Mouse (Mus musculus) heart, embryonic 16.5 days (tissue): Measurements from ENCODE around the gene Camta1. TPM values are rescaled to one million over a fixed set of nuclear protein-coding genes. Genes with fewer than 3 reads are reported as not detected.

Experiments
- ATAC-seq: fragments of 200-750 bp; cut with Nextera tagmentation; replicated peaks from 2 replicates; pipeline ENCODE4 v1.8.0; 2017; ENCODE audit warnings: moderate number of reproducible peaks; ENCODE audit not compliant: insufficient read depth, low FRiP score; ENCODE audit errors: extremely low read depth
- H3K27ac ChIP-seq: fragments of 300-500 bp; sonication (generic); 2 replicates; pipeline ENCODE4 v1.5.1; 2014; ENCODE audit warnings: mild to moderate bottlenecking, low read length, control low read depth, moderate library complexity
- H3K27me3 ChIP-seq: fragments of 300-500 bp; sonication (generic); 2 replicates; pipeline ENCODE4 v1.6.1; 2014; ENCODE audit warnings: low read length, mixed read lengths; ENCODE audit not compliant: control insufficient read depth, insufficient read depth
- H3K36me3 ChIP-seq: fragments of 300-500 bp; sonication (generic); 2 replicates; pipeline ENCODE4 v1.6.1; 2014; ENCODE audit not compliant: control insufficient read depth, insufficient read depth
- H3K4me1 ChIP-seq: fragments of 300-500 bp; sonication (generic); 2 replicates; pipeline ENCODE4 v1.6.1; 2014; ENCODE audit warnings: low read length, mixed read lengths; ENCODE audit not compliant: control insufficient read depth, insufficient read depth
- H3K4me2 ChIP-seq: fragments of 300-500 bp; sonication (generic); 2 replicates; pipeline ENCODE4 v1.6.1; 2014; ENCODE audit warnings: low read depth, mild to moderate bottlenecking, control low read depth, low read length
- H3K4me3 ChIP-seq: fragments of 300-500 bp; sonication (generic); 2 replicates; pipeline ENCODE4 v1.5.1; 2014; ENCODE audit warnings: mild to moderate bottlenecking, control low read depth, low read length
- H3K9ac ChIP-seq: fragments of 300-500 bp; sonication (generic); 2 replicates; pipeline ENCODE4 v1.6.1; 2014; ENCODE audit warnings: low read length, control low read depth
- H3K9me3 ChIP-seq: fragments of 300-500 bp; sonication (generic); replicated peaks from 2 replicates; pipeline ENCODE4 v1.6.1; 2016; ENCODE audit warnings: low read length; ENCODE audit not compliant: control insufficient read depth
- WGBS: fragments of 180-500 bp; shearing (Covaris S2); extraction: QIAGEN DNeasy Blood & Tissue Kit; methylation state at CpG from one replicate; pipeline ENCODE4 v1.1.7; 2014; 5-methylcytosine and 5-hydroxymethylcytosine counted together
- polyA plus RNA-seq: library from polyadenylated mRNA; unstranded; fragments of >200 nt; fragmentation: Nextera tagmentation; extraction: Ambion mirVana; gene quantifications from 2 replicates; pipeline ENCODE4 v1.2.1, GENCODE M21; 2015

Gene Camta1
- polyA plus RNA-seq, 1 experiment from 2014 or later: 141 TPM

DNA sequence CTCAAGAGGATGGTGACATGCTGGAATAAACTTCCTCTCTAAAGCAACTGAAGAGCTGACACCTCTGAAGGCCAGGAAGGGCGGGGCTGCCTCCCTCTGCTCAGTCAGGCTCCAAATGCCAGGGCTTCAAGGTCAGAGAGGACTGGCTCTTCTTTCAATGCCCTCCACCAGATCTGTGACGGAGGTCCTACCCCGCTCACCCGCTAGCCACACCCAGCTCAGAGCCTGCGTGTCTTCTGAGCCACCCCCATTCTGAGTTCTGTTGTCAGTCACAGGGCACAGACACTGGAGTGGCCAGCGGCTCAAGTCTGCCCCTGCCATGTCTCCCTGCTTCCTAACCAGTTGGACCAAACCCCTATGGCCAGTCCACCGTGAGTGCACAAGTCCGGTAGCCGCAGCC is 224.3 kb downstream of the Camta1 start:
- Histone ChIP-seq H3K4me3 (no peak overlapping the region), H3K9me3 (no peaks in the 10 kb centered on the region), H3K27me3 (peaks cover 2% of the 10 kb centered on the region; the same call in 1 of the 2 replicates), H3K4me1 (peaks cover 11% of the 10 kb centered on the region), H3K27ac (no peak overlapping the region), H3K4me2 (0 out of 2 replicates have a peak overlapping the region, but pooled peaks have one; percentile 17), H3K9ac (peak overlapping the region; percentile 28; the same call in 1 of the 2 replicates), H3K36me3 (no peaks in the 10 kb centered on the region)
- WGBS: 44% methylated on average over 9 of the region's 9 CpGs
- ATAC-seq: no peak

- Histone ChIP-seq H3K9ac (no peak overlapping the region), H3K27ac (no peak overlapping the region), H3K4me3 (no peak overlapping the region), H3K27me3 (no peaks in the 10 kb centered on the region), H3K36me3 (no peaks in the 10 kb centered on the region), H3K4me1 (peaks cover 11% of the 10 kb centered on the region), H3K4me2 (no peak overlapping the region), H3K9me3 (no peaks in the 10 kb centered on the region)
- ATAC-seq: peak; percentile 30; the same call in 1 of the 2 replicates
- WGBS: 20% methylated on average over 6 of the region's 6 CpGs
These were observed 226.9 kb downstream of the Camta1 start for GRCm38 (mm10) chr4:151634771-151635170.

GRCm38 (mm10) chr4:151633795-151634194 is 227.9 kb downstream of the Camta1 start:
- 82% methylated on average over 8 of the region's 8 CpGs for WGBS
- ATAC-seq: no peak
- H3K27ac ChIP-seq: no peak overlapping the region
- H3K4me1 ChIP-seq: peaks cover 11% of the 10 kb centered on the region
- no peaks in the 10 kb centered on the region for H3K36me3 ChIP-seq
- H3K9me3 ChIP-seq: no peaks in the 10 kb centered on the region
- no peak overlapping the region for H3K4me2 ChIP-seq
- H3K9ac ChIP-seq: no peak overlapping the region
- H3K27me3 ChIP-seq: no peaks in the 10 kb centered on the region
- H3K4me3 ChIP-seq: no peak overlapping the region

GRCm38 (mm10) chr4:151632321-151632720 is 229.4 kb downstream of the Camta1 start:
- H3K27ac ChIP-seq: no peak overlapping the region
- H3K36me3 ChIP-seq: no peaks in the 10 kb centered on the region
- H3K9me3 ChIP-seq: no peaks in the 10 kb centered on the region
- H3K4me1 ChIP-seq: peaks cover 6% of the 10 kb centered on the region
- ATAC-seq: no peak
- H3K4me3 ChIP-seq: no peak overlapping the region
- H3K9ac ChIP-seq: no peak overlapping the region
- WGBS: 69% methylated on average over 6 of the region's 6 CpGs
- H3K27me3 ChIP-seq: no peaks in the 10 kb centered on the region
- no peak overlapping the region for H3K4me2 ChIP-seq

DNA sequence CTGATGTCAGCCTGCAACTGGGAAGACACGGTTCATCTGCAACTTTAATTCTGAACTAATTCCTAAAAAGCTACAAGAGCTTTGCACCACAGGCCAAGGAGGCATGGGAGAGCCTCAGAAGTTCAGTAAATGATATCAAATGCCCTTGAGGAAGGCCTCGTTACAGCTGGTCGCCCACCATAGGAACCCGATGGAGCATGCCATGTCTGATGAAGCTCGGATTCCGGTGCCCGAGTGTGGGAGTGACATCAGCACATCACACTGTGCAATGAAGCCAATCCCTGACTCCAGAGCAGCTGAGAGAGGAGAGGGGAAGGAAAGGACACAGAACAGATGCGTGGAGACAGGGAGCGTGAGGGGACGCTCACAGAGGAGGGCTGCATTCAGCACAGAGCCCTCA is 231.0 kb downstream of the Camta1 start:
- Histone ChIP-seq H3K27me3 (no peaks in the 10 kb centered on the region), H3K27ac (no peak overlapping the region), H3K9me3 (no peaks in the 10 kb centered on the region), H3K4me2 (no peak overlapping the region), H3K4me1 (peaks cover 5% of the 10 kb centered on the region; the same call in 1 of the 2 replicates), H3K9ac (no peak overlapping the region), H3K4me3 (no peak overlapping the region), H3K36me3 (no peaks in the 10 kb centered on the region)
- 69% methylated on average over 10 of the region's 10 CpGs for WGBS
- no peak for ATAC-seq

DNA sequence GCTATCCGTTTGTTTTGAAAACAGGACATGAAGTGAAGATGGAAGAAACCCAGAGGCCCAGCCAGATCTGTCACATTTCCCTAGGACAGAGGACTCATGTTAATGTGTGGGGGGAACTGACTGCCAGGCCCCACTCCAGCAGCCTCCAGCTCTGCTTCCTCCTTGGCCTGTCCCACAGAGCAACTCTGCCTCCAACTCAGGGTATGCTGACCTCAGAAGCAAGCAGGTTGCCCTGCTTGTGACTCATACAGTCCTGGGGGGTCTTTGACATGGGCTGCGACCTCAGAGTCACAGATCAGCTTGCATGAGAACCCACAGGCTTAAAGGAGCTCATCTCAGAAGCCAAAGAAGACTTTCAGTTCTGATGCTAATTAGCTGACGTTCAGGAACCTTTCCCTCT is 231.4 kb downstream of the Camta1 start:
- Histone ChIP-seq H3K27ac (no peak overlapping the region), H3K4me3 (no peak overlapping the region), H3K36me3 (no peaks in the 10 kb centered on the region), H3K4me2 (no peak overlapping the region), H3K9me3 (no peaks in the 10 kb centered on the region), H3K9ac (no peak overlapping the region), H3K4me1 (peaks cover 5% of the 10 kb centered on the region; the same call in 1 of the 2 replicates), H3K27me3 (no peaks in the 10 kb centered on the region)
- ATAC-seq: no peak
- WGBS: 55% methylated on average over 3 of the region's 3 CpGs

DNA sequence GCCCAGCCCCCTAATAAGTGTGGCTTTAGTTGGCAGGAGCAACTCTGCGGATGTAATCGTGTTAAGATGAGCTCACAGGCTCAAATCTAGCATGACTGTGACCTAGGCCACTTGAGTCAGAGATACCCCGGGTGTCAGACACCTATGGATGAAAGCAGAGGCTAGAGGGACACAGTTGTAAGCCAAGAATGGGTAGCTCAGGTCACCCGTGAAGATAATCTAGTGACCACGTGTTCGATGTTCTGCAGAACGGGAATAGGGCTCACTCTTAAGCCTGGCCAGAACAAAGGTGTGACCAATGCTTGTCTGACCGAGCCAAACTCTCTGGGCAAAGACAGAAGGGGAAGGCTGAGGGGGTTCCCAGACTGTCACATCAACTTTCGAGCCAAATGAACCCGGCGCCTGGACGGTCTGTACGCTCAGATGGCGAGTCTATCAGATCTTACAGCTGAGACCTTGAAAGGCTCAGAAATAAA is 242.1 kb downstream of the Camta1 start:
- peak; percentile 75 for ATAC-seq
- Histone ChIP-seq H3K4me1 (peaks cover 3% of the 10 kb centered on the region; the same call in 1 of the 2 replicates), H3K27me3 (peaks cover 2% of the 10 kb centered on the region; the same call in 1 of the 2 replicates), H3K4me3 (no peak overlapping the region), H3K36me3 (no peaks in the 10 kb centered on the region), H3K27ac (no peak overlapping the region), H3K4me2 (no peak overlapping the region), H3K9ac (no peak overlapping the region), H3K9me3 (peaks cover 14% of the 10 kb centered on the region)
- 61% methylated on average over 14 of the region's 14 CpGs for WGBS

- WGBS: 44% methylated on average over 21 of the region's 21 CpGs
- H3K4me1 ChIP-seq: peaks cover 3% of the 10 kb centered on the region; the same call in 1 of the 2 replicates
- peaks cover 2% of the 10 kb centered on the region; the same call in 1 of the 2 replicates for H3K27me3 ChIP-seq
- no peak for ATAC-seq
- H3K9me3 ChIP-seq: peaks cover 24% of the 10 kb centered on the region
- no peak overlapping the region for H3K4me3 ChIP-seq
- H3K36me3 ChIP-seq: no peaks in the 10 kb centered on the region
- H3K27ac ChIP-seq: no peak overlapping the region
- H3K4me2 ChIP-seq: no peak overlapping the region
- H3K9ac ChIP-seq: no peak overlapping the region
These were observed 243.0 kb downstream of the Camta1 start for GRCm38 (mm10) chr4:151618420-151619310.

DNA sequence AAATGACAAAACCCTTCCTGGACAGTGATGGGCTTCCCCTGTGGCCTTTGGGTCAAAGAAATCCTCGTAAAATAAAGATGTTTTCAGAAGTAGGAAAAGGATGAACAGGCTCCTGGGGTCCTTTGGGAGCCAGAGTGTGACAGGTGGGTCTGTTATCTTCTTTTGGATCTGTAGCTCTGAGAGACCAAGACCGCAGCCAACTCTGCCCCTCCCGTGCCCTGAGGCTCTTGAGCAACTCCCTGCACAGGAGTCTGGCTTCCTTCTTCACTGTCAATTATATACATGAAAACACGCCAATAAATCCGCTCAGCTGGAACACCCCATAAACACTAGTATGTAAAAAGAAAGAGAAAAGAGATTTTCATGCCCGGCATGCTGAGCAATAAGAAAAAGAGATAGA is 250.1 kb downstream of the Camta1 start:
- Histone ChIP-seq H3K4me1 (no peaks in the 10 kb centered on the region), H3K27me3 (no peaks in the 10 kb centered on the region), H3K9ac (no peak overlapping the region), H3K36me3 (no peaks in the 10 kb centered on the region), H3K4me2 (no peak overlapping the region), H3K27ac (no peak overlapping the region), H3K9me3 (peaks cover 25% of the 10 kb centered on the region), H3K4me3 (no peak overlapping the region)
- 67% methylated on average over 6 of the region's 6 CpGs for WGBS
- no peak for ATAC-seq
